Mouse (Mus musculus) E14TG2a.4 (cell line): ENCODE data around the gene Slc38a8.

ENCODE experiments used
- CTCF ChIP-seq: conservative IDR thresholded peaks from 2 replicates; pipeline ENCODE4 v1.5.1; 2014; ENCODE audit warnings: low read length
- NANOG ChIP-seq: IDR thresholded peaks from 2 replicates; pipeline ENCODE4 v1.6.1; 2014; ENCODE audit warnings: borderline replicate concordance, low read length, mixed read lengths

DNA sequence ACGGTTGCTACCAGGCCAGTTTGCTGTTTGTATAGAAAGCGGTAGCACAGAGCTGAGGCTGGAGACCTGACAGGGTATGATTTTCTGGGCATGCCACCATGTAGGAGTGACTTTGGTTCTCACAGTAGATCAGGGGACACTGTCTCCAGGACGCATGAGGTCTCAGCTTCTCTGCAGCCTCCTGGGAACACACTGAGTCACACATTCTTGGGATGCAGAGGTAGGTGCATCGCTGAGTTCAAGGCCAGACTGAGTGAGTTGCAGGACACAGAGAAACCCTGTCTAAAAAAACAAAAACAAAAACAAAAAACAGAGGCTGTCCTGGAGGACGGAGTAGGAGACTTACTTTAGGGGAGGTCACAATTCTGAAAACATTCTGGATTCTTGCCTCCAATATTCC, 48.6 kb downstream of the Slc38a8 start:
- TF ChIP-seq CTCF, result no peak
- no peak for TF ChIP-seq NANOG
